Mouse (Mus musculus) cerebellum, adult (tissue): ENCODE measurements at regions not wholly inside any gene's neighbourhood (a gene's known extent, or its start where the extent isn't known, plus 50 kb on each side); places are given as distances from the start of the nearest gene placed in this dataset.
"Not testable (repeated sequence)": the region's sequence is repeated elsewhere in the genome, so short reads cannot be mapped to it uniquely, and the experiment has no call there.

ENCODE experiments used
- ATAC-seq: cut with Nextera tagmentation; 2 replicates; pipeline ENCODE4 v1.9.2; 2017; ENCODE audit warnings: mild to moderate bottlenecking, moderate library complexity, mixed read lengths; ENCODE audit not compliant: insufficient number of reproducible peaks, low FRiP score, low TSS enrichment

- ATAC-seq: not testable (repeated sequence)
Measured at GRCm38 (mm10) chr3:4930731-4931130, 819.9 kb upstream of the Gm8797 start.

GRCm38 (mm10) chr3:4971496-4971895 lies 779.1 kb upstream of the Gm8797 start:
- no peak for ATAC-seq

GRCm38 (mm10) chr3:4973278-4973677 lies 777.3 kb upstream of the Gm8797 start:
- no peak for ATAC-seq

- no peak for ATAC-seq
Measured at GRCm38 (mm10) chr3:4973764-4974163, 776.8 kb upstream of the Gm8797 start.

- ATAC-seq: no peak
Measured at GRCm38 (mm10) chr3:4974659-4975058, 775.9 kb upstream of the Gm8797 start.

GRCm38 (mm10) chr3:4976344-4976743 lies 774.3 kb upstream of the Gm8797 start:
- ATAC-seq: no peak

GRCm38 (mm10) chr3:5017742-5018141 lies 732.9 kb upstream of the Gm8797 start:
- no peak for ATAC-seq
